Mouse (Mus musculus) kidney, embryonic 16.5 days (tissue): ENCODE results near the gene Epsti1. TPM values are rescaled to one million over a fixed set of nuclear protein-coding genes. Genes with fewer than 3 reads are reported as not detected.

ENCODE experiments used
- ATAC-seq: fragments of 200-750 bp; cut with Nextera tagmentation; 2 replicates; pipeline ENCODE4 v1.8.0; 2017; ENCODE audit warnings: moderate TSS enrichment; ENCODE audit not compliant: low FRiP score, low TSS enrichment
- H3K27ac ChIP-seq: fragments of 300-500 bp; sonication (generic); 2 replicates; pipeline ENCODE4 v1.5.1; 2014; ENCODE audit warnings: low read length
- H3K27me3 ChIP-seq: fragments of 300-500 bp; sonication (generic); 2 replicates; pipeline ENCODE4 v1.6.1; 2014; ENCODE audit warnings: low read length, control low read depth, mixed read lengths; ENCODE audit not compliant: insufficient read depth
- H3K36me3 ChIP-seq: fragments of 300-500 bp; sonication (generic); 2 replicates; pipeline ENCODE4 v1.6.1; 2014; ENCODE audit warnings: low read length, control low read depth, mixed read lengths; ENCODE audit not compliant: insufficient read depth
- H3K4me1 ChIP-seq: fragments of 300-500 bp; sonication (generic); 2 replicates; pipeline ENCODE4 v1.6.1; 2014; ENCODE audit warnings: low read length, control low read depth, mixed read lengths; ENCODE audit not compliant: insufficient read depth
- H3K4me2 ChIP-seq: fragments of 300-500 bp; sonication (generic); replicated peaks from 2 replicates; pipeline ENCODE4 v1.6.1; 2014; ENCODE audit warnings: low read depth, low read length
- H3K4me3 ChIP-seq: fragments of 300-500 bp; sonication (generic); 2 replicates; pipeline ENCODE4 v1.5.1; 2014; ENCODE audit warnings: mild to moderate bottlenecking, low read length
- H3K9ac ChIP-seq: fragments of 300-500 bp; sonication (generic); replicated peaks from 2 replicates; pipeline ENCODE4 v1.6.1; 2014; ENCODE audit warnings: low read length
- H3K9me3 ChIP-seq: fragments of 300-500 bp; sonication (generic); 2 replicates; pipeline ENCODE4 v1.6.1; 2016; ENCODE audit warnings: low read length, control low read depth
- WGBS: fragments of 180-500 bp; shearing (Covaris S2); extraction: QIAGEN DNeasy Blood & Tissue Kit; methylation state at CpG from one replicate; pipeline ENCODE4 v1.1.7; 2014; 5-methylcytosine and 5-hydroxymethylcytosine counted together
- polyA plus RNA-seq: library from polyadenylated mRNA; unstranded; fragments of >200 nt; fragmentation: Nextera tagmentation; extraction: Ambion mirVana; gene quantifications from 2 replicates; pipeline ENCODE4 v1.2.1, GENCODE M21; 2015

The Epsti1 gene
- polyA plus RNA-seq, 1 experiment from 2014 or later, result 1.4 TPM

DNA sequence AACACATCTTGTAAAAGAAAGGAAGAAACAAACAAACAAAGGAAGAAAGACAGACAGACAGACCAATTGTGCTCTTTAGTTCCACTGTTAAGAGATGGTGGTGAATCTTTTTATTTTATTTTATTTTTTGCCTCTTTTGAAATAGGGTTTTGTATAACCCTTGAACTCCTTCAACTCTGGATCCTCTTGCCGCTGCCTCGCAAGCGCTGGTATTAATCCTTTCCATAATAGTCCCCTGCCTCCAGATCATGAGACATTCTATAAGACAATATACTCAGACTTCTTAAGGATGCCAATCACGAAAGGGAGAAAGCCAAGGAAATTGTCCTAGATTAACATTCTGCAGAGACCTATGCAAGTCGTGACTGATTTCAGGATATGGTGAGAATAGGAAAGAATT lies 11.7 kb downstream of the Epsti1 start:
- Histone ChIP-seq H3K27ac (no peak overlapping the region), H3K4me2 (no peak overlapping the region), H3K27me3 (no peaks in the 10 kb centered on the region), H3K36me3 (no peaks in the 10 kb centered on the region), H3K4me3 (no peak overlapping the region), H3K9me3 (no peaks in the 10 kb centered on the region), H3K9ac (no peak overlapping the region), H3K4me1 (no peaks in the 10 kb centered on the region)
- WGBS, result 93% methylated on average over 5 of the region's 5 CpGs
- no peak for ATAC-seq

DNA sequence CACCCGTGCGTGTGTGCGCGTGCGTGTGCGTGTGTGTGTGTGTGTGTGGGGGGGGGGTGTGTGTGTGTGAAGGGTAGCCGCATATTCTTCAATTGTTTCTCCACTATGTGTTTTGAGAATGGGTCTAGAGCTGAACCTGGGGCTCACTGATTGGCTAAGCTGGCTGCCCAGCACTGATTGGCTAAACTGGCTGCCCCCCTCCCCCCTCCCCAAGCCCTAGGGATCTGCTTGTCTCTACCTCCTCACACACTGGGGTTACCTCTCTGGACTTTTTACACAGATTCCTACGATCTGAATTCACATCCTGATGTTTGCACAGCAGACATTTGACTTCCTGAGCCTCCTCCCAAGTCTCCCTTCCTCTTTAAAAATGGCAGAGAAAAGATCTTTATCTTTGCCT lies 17.6 kb downstream of the Epsti1 start:
- 83% methylated on average over 8 of the region's 8 CpGs for WGBS
- H3K27ac ChIP-seq, result no peak overlapping the region
- no peaks in the 10 kb centered on the region for H3K36me3 ChIP-seq
- peak; percentile 76; the same call in 1 of the 2 replicates for ATAC-seq
- H3K4me1 ChIP-seq, result peaks cover 10% of the 10 kb centered on the region; the same call in 1 of the 2 replicates
- no peak overlapping the region for H3K4me3 ChIP-seq
- no peaks in the 10 kb centered on the region for H3K27me3 ChIP-seq
- H3K4me2 ChIP-seq, result no peak overlapping the region
- no peaks in the 10 kb centered on the region for H3K9me3 ChIP-seq
- H3K9ac ChIP-seq, result no peak overlapping the region

DNA sequence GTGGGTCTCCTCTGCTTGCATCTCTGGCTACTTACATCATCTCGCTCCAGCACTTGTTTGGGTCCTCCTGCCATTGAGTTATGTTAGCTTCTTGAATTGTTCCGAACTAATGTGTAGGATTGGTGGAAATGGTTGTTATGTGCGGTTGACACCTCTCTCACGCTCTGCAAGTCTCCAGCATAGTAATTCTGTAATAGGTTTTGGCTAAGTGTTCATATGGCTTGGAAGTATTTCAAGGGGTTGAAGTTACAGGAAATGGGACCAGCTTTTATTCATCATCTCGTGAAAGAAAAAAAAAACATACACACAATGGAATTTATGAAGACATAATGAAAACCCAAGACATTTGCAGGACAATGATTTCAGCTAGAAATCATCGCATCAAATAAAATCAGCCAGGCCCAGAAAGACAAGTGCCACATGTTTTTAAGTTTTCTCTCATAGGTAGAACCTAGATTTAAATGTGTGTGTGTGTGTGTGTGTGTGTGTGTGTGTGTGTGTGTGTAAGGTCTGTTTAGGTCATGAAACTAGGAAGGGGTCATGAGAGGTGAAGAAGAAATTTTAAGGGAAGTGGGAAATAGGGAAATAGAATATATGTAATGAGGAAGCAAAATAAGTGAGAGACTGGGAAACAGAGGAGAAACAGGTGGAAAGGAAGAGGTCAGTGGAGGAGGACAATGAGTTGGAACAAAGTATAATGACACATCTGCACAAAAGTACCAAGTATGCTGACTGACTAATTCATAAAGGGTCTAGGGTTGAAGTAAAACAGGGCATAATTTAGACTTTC lies 19.2 kb downstream of the Epsti1 start:
- H3K27me3 ChIP-seq, result no peaks in the 10 kb centered on the region
- no peaks in the 10 kb centered on the region for H3K36me3 ChIP-seq
- H3K9me3 ChIP-seq, result no peaks in the 10 kb centered on the region
- no peak overlapping the region for H3K9ac ChIP-seq
- H3K4me2 ChIP-seq, result no peak overlapping the region
- peak overlapping the region; percentile 72; the same call in 1 of the 2 replicates for H3K27ac ChIP-seq
- no peak for ATAC-seq
- no peak overlapping the region for H3K4me3 ChIP-seq
- 61% methylated on average over 6 of the region's 6 CpGs for WGBS
- H3K4me1 ChIP-seq, result peaks cover 10% of the 10 kb centered on the region; the same call in 1 of the 2 replicates

DNA sequence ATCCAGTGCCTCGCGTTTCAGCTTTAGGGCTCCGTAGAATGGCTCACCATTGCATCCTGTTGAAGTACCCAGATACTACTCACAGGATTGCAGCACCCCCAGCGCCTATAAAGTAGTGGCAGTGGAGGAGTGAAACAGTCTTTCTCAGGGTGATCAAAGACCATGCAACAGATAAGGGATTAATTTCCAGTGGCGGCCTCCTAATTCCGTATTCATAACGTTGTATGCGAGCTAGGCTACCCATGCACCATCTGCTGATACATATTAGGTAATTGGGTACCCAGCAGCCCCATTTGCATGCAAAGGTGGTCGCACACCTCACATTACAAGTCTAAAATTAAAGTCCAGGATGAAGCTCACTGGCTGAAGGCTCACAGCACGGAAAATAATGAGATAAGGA lies 21.4 kb downstream of the Epsti1 start:
- H3K9me3 ChIP-seq, result no peaks in the 10 kb centered on the region
- H3K36me3 ChIP-seq, result no peaks in the 10 kb centered on the region
- no peak overlapping the region for H3K9ac ChIP-seq
- no peak overlapping the region for H3K4me3 ChIP-seq
- 71% methylated on average over 10 of the region's 10 CpGs for WGBS
- H3K4me2 ChIP-seq, result no peak overlapping the region
- no peaks in the 10 kb centered on the region for H3K27me3 ChIP-seq
- peaks cover 10% of the 10 kb centered on the region; the same call in 1 of the 2 replicates for H3K4me1 ChIP-seq
- ATAC-seq, result no peak
- no peak overlapping the region for H3K27ac ChIP-seq

DNA sequence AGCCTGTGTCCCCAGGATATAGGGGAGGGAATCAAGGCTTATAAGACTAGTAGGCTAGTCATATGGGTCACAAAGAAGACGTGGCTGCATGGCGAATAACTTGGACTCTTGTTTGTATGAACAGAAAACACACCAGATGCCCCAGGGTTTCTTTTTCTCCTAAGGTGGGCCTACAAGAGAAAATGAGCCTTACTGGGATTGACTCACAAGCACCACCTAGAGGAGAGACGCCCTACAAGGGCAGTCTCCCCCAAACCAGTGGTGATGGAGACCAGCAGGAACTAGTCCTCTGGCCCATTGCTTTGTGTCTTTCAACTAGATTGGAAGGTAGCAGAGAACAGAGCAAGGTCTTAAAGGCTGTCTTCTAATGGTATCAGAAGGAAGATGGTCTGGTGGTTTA lies 22.7 kb downstream of the Epsti1 start:
- Histone ChIP-seq H3K27me3 (no peaks in the 10 kb centered on the region), H3K9me3 (no peaks in the 10 kb centered on the region), H3K4me2 (no peak overlapping the region), H3K4me1 (peaks cover 15% of the 10 kb centered on the region; the same call in 1 of the 2 replicates), H3K27ac (no peak overlapping the region), H3K9ac (no peak overlapping the region), H3K36me3 (no peaks in the 10 kb centered on the region), H3K4me3 (no peak overlapping the region)
- WGBS, result 54% methylated on average over 3 of the region's 3 CpGs
- no peak for ATAC-seq

DNA sequence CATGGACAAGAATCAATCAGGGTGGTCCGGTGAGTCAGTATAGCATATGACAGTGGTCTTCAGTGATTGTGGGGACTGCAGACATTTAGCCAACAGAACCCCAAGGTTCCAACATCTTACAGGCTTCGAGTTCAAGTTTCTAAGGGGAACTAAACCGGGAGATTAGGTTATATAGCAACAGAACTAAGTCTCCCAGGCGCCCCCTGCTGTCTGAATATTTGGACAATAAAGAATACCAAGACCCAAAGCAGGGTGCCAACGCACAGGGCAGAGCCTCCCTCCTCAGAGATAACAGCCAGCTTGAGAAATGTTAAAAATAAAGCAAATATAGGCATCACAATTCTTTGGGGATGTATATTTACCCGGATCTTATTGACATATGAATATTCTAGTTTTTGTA lies 24.0 kb downstream of the Epsti1 start:
- Histone ChIP-seq H3K27ac (no peak overlapping the region), H3K9me3 (no peaks in the 10 kb centered on the region), H3K4me3 (no peak overlapping the region), H3K4me1 (peaks cover 14% of the 10 kb centered on the region), H3K36me3 (no peaks in the 10 kb centered on the region), H3K4me2 (no peak overlapping the region), H3K9ac (no peak overlapping the region), H3K27me3 (no peaks in the 10 kb centered on the region)
- ATAC-seq, result no peak
- WGBS, result 41% methylated on average over 6 of the region's 6 CpGs

DNA sequence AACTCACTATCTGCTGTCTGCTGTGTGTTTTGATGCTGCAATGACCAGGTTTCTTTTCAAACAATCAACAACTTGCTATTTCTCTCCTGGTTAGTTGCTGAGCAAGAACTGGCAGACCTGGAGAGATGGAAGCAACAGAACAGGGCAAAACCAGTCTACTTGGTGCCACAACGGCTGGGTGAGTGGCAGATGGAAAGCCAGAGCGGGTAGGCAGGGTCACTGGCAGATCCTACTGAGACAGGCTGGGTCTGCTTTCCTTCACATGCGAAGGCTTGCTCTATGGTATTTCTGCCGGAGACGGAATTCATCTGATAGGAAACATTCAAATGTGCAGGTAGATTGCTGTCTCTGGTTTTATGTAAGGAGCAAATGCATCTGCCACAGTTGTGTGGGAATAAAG lies 24.6 kb downstream of the Epsti1 start:
- Histone ChIP-seq H3K27ac (no peak overlapping the region), H3K4me2 (no peak overlapping the region)
- ATAC-seq, result no peak

DNA sequence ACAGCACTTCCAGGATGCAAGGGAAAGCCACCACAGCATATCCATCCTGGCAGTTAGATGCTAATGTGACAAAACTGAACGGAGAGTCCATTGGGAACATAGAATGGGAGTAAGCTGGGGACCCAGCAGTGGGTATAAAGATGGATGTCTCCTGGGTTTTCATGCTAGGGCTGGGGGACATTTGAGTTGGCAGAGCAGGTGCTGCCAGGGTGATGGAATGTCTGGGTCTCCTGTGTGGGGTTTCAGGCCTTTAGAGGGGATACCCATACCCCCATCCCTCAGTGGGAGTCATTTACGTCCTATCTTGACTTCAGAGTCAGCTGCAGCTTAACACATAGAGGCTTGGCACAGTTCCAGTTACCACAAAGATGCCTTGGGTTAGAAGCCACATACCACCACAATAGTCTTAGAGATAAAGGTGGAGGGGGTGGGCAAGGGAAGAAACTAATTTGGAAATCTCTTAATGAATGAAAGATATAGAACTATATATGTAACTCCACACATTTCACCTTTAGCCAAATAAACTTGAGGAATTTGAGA lies 25.2 kb downstream of the Epsti1 start:
- Histone ChIP-seq H3K36me3 (no peaks in the 10 kb centered on the region), H3K27me3 (no peaks in the 10 kb centered on the region), H3K4me2 (no peak overlapping the region), H3K4me1 (peaks cover 14% of the 10 kb centered on the region), H3K9me3 (no peaks in the 10 kb centered on the region), H3K9ac (no peak overlapping the region), H3K4me3 (no peak overlapping the region), H3K27ac (no peak overlapping the region)
- no peak for ATAC-seq
- WGBS, result 70% methylated on average over 2 of the region's 2 CpGs

More for the DNA sequence above, 24.6 kb downstream of the Epsti1 start:
- peaks cover 14% of the 10 kb centered on the region for H3K4me1 ChIP-seq
- no peak overlapping the region for H3K4me3 ChIP-seq
- no peaks in the 10 kb centered on the region for H3K36me3 ChIP-seq
- no peaks in the 10 kb centered on the region for H3K27me3 ChIP-seq
- H3K9me3 ChIP-seq, result no peaks in the 10 kb centered on the region
- no peak overlapping the region for H3K9ac ChIP-seq
- 74% methylated on average over 5 of the region's 5 CpGs for WGBS

DNA sequence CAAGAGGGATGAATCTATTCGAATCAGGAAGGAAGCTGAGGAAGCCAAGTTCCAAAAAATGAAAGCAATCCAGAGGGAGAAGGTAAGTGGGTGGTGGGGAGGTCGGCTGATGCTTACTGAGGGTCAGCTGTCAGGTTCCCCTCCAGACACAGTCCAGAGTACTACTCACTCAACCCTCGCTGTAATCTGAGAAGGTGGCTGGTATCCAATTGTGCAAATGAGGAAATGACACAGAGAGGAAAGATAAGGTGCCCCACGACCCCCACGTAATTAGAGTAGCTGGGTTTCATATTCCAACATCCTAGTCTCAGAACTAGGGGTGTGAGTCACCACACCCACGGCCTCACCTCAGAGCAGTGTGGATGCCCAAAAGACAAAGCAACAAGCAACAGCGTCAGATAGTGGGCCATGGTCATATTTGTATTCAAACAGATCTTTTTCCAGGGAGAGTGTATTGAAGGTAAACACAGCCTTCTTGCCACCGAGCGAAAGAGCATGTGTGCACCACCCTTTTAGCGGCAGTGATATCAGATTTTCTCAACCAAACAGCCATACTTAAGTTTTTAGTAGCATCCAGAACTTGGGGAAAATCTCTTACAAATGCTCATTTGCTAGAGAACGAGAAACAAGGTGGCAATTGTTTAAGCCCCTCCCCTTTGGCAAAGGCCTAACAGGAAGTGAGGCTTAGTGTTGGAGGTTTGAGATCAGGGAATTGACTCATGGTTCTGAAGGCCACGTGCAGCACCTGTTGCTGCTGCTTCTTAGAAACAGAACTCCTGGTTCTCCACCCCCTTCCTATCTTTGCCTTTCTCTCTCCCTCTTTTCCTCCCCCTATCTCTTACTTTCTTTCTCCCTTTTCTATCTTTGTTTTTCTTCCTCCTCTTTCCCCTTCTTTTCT lies 28.4 kb downstream of the Epsti1 start:
- H3K27ac ChIP-seq, result peak overlapping the region; percentile 46; the same call in 1 of the 2 replicates

More for the DNA sequence above, 28.4 kb downstream of the Epsti1 start:
- Histone ChIP-seq H3K4me3 (no peak overlapping the region), H3K27me3 (no peaks in the 10 kb centered on the region), H3K4me2 (peak overlapping the region; percentile 17; the same call in 1 of the 2 replicates), H3K4me1 (peaks cover 14% of the 10 kb centered on the region), H3K9ac (no peak overlapping the region), H3K36me3 (no peaks in the 10 kb centered on the region), H3K9me3 (no peaks in the 10 kb centered on the region)
- WGBS, result 28% methylated on average over 12 of the region's 12 CpGs
- peak; percentile 82; the same call in 1 of the 2 replicates for ATAC-seq
